Mouse (Mus musculus) heart, postnatal 14 days (tissue): ENCODE data around the gene Galnt5. TPM values are rescaled to one million over a fixed set of nuclear protein-coding genes. Genes with fewer than 3 reads are reported as not detected.

Experiments used
- DNase-seq, 2 experiments: peaks; one replicate each; pipeline ENCODE4 v3.0.0; 2021 to 2022
- intact Hi-C: fragments of 180-260 bp; cut with DNase I; formaldehyde crosslinking; loops from one replicate; pipeline ENCODE4 v1.15.1; 2025
- long read RNA-seq, 2 experiments: library from polyadenylated mRNA; stranded (forward); transcript quantifications; one replicate each; pipeline ENCODE4 v2.0.0; 2021
- total RNA-seq, 2 experiments: library from RNA; stranded (reverse); gene quantifications; 2 replicates each; pipeline ENCODE4 v1.2.3; 2021

The Galnt5 gene
- under 1 TPM; 0.29 to 0.31 TPM for total RNA-seq
- long read RNA-seq, experiment 1, result 0 reads
- long read RNA-seq, experiment 2, result 0 reads

DNA sequence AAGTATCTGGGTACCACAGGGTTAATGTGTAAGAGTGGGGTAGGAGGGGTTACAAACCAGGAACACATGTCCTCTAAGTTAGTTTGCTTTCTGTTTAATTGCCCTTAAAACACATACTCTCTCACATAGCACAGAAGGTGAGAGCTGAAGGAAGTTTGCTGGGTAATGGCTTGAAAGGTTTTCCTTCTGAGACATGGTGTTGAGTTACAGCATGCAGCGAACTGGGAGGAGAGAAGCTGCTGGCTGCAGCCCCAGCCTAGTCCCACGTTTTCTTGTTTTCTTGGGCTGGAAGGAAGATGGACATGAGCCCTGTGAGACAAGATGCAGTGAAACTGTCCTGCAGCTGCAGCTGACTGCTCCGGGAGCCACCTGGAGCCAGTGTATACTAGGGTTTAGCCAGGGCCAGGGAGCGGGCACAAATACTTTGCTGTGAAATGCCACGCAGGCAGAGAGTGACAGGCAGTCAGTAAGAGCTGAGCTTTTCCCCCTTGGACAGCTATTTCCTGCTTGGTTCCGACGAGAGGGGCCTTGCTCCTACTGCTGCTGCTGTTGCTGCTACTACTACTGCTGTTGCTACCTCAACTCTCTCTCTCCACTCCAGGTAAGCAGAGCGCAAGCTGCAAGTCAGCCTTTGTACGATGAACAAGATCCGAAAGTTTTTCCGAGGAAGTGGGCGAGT, at the start of gene Galnt5:
Gene Galnt5 (plus strand): TSS at position 133 of the 679 bp plus-strand sequence.
- peak; percentile 11 to 12 for DNase-seq
- intact Hi-C loops, result no loop called here

- no peak for DNase-seq
- intact Hi-C loops, result no loop called here
Observed at GRCm38 (mm10) chr2:57951620-57952019, 46.1 kb upstream of the Galnt5 start.

DNA sequence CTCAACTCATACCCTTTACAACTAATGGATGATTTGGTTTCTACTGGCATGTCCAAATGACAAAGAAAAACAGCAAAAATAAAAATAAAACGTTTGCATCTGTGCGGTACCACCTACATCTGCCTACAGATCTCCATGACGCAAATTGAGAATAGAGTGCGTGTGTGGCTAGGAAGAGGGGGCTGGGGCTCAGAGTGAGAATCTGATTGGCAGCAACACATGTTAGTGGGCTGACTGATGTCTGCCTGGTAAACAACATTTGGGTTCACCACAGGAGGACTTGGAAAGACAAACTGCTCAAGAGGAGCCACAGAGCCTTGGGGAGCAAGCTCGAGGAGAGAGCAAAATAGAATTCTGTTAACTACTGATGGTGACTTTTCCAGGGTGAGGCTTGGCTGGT, 36.9 kb upstream of the Galnt5 start:
- intact Hi-C loops, result no loop called here

DNA sequence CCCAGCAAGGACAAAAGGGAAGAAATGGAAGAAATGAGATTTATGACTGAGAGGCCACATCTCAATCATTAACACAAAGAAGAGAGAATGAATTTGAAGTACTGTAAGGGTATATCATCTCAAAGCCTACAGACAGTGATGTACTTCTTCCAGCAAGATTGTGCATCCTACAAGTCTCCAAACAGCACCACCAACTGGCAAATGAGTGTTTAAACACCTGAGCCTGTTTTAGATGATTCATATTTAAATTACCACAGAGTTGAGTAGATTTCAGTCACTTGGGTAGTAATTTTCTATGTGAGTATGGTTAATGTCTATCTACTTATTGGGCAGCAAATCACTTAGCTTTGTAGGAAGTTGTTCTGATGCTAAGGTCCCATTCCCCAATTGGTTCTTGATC, 15.4 kb upstream of the Galnt5 start:
- DNase-seq, result no peak
- intact Hi-C loops, result no loop called here

More for the DNA sequence above, 36.9 kb upstream of the Galnt5 start:
- DNase-seq, result no peak

DNA sequence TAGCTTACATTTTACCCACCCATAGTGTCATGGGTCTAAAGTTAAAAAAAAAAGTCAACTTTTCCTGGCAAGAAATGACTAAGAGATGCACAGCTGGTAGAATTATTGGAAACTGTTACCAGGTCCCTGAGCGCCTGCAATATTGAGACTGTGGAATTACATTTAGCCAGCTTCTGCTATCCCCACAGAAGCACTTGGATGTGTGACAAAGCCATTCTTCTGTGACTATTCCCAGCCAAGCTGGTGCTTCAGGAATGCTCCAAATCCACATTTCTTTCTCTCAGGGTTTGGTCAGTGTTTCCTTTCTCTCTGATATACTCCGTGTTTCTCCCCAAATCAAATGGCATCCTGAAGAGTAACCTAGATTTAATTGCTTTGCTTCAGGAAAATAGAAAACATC, 6.6 kb upstream of the Galnt5 start:
- no peak for DNase-seq
- intact Hi-C loops, result no loop called here

DNA sequence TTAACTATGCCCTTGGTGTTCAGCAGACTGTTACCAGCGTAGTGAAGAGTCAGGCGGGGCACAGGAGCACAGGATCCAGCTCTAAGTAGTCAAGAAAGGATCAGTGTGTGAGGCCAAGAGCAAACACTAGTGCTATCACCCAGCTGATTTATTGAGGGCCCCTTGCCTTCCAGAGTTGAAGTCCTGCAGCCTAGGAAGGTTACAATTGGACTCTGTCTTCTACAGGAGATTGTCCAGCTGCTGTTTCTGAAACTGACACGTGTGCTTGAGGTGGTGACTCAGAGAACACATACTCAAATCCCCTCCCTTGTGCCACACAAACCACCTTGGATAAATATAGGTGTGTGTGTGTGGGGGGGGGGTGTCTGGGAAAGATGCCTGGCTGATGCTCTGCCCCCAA, 3.8 kb downstream of the Galnt5 start:
- intact Hi-C loops, result no loop called here

GRCm38 (mm10) chr2:58007081-58007480, 9.4 kb downstream of the Galnt5 start:
- intact Hi-C loops, result no loop called here

More for the DNA sequence above, 3.8 kb downstream of the Galnt5 start:
- no peak for DNase-seq

GRCm38 (mm10) chr2:58023556-58023955, 25.9 kb downstream of the Galnt5 start:
- no peak for DNase-seq
- intact Hi-C loops, result loop anchor here (10.0 kb wide), 2 partner anchors 261 to 641 kb away; no protein-coding TSS in a partner anchor

More at GRCm38 (mm10) chr2:58007081-58007480, 9.4 kb downstream of the Galnt5 start:
- DNase-seq, result no peak

- DNase-seq, result no peak
- intact Hi-C loops, result loop anchor here (5.0 to 10.0 kb wide), 3 partner anchors 258 to 638 kb away; no protein-coding TSS in a partner anchor
Observed at GRCm38 (mm10) chr2:58026740-58027139, 29.1 kb downstream of the Galnt5 start.

DNA sequence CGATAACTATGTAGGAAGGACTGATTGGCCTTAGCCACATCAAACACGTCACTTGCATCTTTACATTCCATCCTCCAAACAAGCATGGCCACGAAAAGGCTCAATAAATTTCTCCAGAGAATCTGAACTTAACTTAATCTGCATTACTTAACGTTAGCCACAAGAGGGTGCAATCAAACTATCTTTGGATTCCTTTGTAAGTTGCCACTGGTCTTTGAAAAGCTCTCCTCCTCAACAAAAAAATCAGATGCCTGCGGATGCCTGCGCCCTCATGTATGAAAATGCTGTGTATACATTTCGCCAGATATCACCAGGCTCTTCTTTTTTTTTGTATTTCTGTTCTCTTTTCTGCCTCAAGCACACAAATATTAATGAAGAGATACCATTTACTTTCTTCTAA, 31.7 kb downstream of the Galnt5 start:
- intact Hi-C loops, result loop anchor here (5.0 to 10.0 kb wide), 3 partner anchors 255 to 635 kb away; no protein-coding TSS in a partner anchor
- DNase-seq, result peak in 1 of 2 experiments; percentile 3

DNA sequence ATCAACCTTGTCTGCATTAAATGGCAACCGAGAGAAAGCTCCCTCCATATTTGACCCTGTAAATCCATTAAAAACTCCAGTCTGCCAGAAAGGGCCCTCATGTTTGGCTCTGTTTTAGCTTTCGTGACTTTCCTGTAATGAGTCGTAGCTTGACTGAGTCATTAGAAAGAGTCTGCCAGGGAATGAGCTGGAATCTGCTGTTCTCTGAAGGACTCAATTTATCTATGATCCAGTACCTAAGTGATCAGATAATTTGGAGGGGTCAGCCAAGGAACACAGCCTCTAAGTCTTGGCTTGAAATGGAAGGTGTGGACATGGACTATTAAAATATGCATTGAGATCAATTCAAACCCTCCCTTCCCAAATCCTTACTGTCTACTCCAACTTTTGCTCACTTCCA, 33.7 kb downstream of the Galnt5 start:
- DNase-seq, result no peak
- intact Hi-C loops, result no loop called here

DNA sequence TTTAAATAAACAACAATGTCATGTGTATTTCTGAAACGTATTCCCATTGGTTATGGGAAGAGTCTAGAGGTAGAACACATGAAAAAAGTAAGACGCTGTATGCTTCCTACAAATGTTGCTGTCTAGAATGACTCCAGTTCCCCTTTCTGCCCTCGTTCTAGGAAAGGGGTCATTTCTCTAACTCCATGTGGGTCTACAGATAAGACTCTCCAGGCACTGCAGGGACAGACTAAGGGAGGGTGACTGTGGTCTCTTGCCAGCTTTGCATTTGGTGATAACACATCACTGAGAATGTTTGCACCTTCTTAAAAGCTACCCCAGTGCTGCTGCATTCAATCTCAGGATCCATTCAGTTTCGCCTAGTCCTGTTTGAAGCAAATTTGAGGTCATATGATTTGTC, 38.0 kb downstream of the Galnt5 start:
- intact Hi-C loops, result no loop called here
- no peak for DNase-seq

DNA sequence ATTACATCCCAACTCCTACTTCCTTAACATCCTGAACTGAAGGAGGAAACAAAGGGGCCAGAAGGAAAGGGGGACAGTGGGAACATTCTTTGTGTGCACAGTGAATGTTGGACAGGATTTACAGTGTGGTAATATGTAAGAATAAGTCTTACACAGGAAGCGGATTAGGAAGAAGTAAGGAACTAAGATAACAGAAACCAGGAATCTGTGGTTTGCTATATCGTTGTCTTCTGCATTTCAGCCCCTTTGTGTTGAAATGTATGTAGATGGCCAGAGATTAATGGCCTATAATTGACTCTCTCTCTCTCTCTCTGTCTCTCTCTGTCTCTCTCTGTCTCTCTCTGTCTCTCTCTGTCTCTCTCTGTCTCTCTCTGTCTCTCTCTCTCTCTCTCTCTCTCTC, 39.2 kb downstream of the Galnt5 start:
- no peak for DNase-seq
- intact Hi-C loops, result no loop called here

DNA sequence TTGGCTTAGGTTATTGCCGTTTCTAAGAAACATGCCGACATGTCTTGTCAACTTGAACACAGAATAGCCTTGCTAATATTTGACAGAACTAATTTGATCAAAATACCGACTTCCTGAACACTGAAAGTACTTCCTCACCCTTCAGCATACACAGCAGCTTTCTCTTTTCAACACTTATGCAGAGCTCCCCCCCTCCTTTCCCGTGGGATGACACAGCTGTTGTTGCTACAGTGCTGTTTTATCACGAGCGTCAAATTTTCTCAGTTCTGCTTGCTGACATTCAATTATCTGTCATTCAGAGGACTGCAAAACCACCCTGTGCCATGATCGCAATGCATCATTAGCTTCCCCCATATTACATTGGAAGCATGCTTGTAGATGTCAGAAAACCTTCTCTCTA, 44.2 kb downstream of the Galnt5 start:
- intact Hi-C loops, result no loop called here
- DNase-seq, result peak; percentile 9 to 31

DNA sequence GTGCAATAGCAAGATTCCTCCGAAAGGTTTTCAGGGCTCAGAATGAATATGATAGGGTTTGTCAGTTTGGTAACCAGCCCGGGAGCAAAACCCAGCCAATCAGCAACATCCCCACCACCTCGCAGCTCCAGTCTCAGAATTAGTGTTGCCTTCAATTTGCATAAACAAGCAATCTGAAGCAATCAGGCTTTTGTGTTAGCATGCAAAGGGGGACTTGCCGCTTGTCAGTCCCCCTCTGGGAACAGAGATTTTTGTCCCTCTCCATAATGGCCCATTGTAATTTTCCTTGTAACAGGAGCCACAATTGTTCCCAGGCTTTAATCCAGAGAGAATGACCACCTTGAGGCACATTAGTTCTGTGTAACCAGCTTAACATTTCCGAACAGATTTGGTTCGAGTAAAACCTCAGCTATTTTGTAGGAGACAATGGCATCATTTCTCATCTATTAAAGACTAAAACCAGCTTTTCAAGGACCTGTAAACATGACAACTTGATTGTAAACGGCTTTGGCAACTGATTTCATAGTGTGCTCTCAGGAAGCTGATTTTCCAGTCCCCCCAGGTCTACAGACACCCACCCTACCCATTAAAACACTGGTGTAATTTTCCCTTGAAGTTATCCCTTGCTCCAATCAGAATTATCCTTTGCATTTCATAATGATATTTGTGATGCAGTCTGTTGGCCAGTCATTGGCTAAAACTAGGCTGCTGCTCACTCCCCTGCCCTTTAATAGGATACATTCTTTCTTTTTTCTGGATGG, 55.3 kb downstream of the Galnt5 start, which contains the start of gene Ermn:
Gene Ermn (minus strand): TSS at position 44 of the 761 bp plus-strand sequence.
- intact Hi-C loops, result loop anchor here (2.0 to 10.0 kb wide), 2 partner anchors 422 to 616 kb away; partner anchors contain the start of gene Gm17409
- DNase-seq, result no peak

DNA sequence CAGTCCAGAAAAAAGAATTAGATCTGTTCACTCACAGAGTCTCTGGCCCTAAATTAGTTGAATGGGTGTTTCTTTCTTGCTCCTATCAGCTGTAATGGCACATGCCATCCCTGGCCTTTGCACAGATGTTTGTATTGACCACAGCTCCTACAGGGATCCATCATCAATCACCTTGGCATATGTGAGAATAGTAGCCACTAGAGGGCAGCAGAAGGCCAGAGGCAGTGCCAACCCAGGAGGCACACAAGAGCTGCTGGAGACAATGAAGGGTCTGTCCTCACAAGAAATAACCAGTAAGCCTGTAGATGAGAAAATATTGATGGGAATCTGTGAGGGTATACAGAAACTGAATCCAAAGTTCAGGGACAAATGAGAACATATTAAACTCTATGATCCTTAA, 57.7 kb downstream of the Galnt5 start:
- DNase-seq, result peak; percentile 38 to 73
- intact Hi-C loops, result loop anchor here (2.0 to 10.0 kb wide), 2 partner anchors 227 to 419 kb away; partner anchors contain the start of gene Gm17409

DNA sequence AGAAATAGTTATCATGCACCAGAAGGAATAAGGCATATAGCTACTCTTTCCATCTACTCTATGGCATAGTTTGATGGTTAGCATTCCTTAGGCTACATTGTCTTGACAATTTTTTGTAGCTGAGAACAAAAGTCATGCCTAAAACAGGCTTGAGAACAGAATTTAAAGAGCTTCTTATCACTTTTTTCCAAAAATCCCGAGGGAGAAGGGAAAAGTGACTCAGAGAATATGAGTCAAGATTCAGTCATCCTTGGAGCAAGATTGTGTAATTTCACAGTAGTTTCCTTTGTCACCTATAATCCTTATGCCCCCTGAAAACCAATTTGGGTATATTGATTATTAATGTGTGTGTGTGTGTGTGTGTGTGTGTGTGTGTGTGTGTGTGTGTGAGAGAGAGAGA, 82.2 kb downstream of the Galnt5 start:
- DNase-seq, result no peak
- intact Hi-C loops, result no loop called here

- intact Hi-C loops, result no loop called here
- no peak for DNase-seq
Observed at GRCm38 (mm10) chr2:58086420-58086819, 88.7 kb downstream of the Galnt5 start.

- intact Hi-C loops, result no loop called here
Observed at GRCm38 (mm10) chr2:58094818-58095217, 97.1 kb downstream of the Galnt5 start.

More at GRCm38 (mm10) chr2:58094818-58095217, 97.1 kb downstream of the Galnt5 start:
- no peak for DNase-seq
